Mouse (Mus musculus): Measurements from ENCODE around the gene Gcc1.

- TF ChIP-seq CTCF (IDR thresholded peaks at IDR 0.05), result no peak
- 0 out of 2 replicates have a peak, but pooled peaks have one; percentile 16 for TF ChIP-seq EP300 (IDR thresholded peaks at IDR 0.05)
Observed at GRCm38 (mm10) chr6:28459221-28459668, 31.1 kb upstream of the Gcc1 start.

All from lung, postnatal 0 days (tissue).